Mouse (Mus musculus) gastrocnemius, adult 2 months (tissue): Measurements from ENCODE around the gene Fbxo17. TPM values are rescaled to one million over a fixed set of nuclear protein-coding genes. Genes with fewer than 3 reads are reported as not detected.

Experiments used
- DNase-seq: peaks from one replicate; pipeline ENCODE4 v3.0.0; 2022
- H3K27ac ChIP-seq: fragments of 200-600 bp; 2 replicates; pipeline ENCODE4 v1.8.1; 2022; ENCODE audit warnings: mild to moderate bottlenecking
- H3K4me3 ChIP-seq: fragments of 200-600 bp; 2 replicates; pipeline ENCODE4 v1.8.1; 2022; ENCODE audit warnings: mild to moderate bottlenecking, moderate library complexity
- CTCF ChIP-seq: fragments of 200-600 bp; IDR thresholded peaks from 2 replicates; pipeline ENCODE4 v1.8.1; 2022; ENCODE audit warnings: antibody characterized with exemption, mild to moderate bottlenecking, moderate library complexity
- intact Hi-C: fragments of 180-260 bp; cut with DNase I; formaldehyde crosslinking; loops from one replicate; pipeline ENCODE4 v1.15.1; 2025
- total RNA-seq, 2 experiments: library from RNA; stranded (reverse); gene quantifications; 2 replicates each; pipeline ENCODE4 v1.2.3; 2021

Fbxo17 gene
- total RNA-seq, 2 experiments from 2014 or later = 2.5 to 4.9 TPM

GRCm38 (mm10) chr7:28722079-28722478 is 5.5 kb downstream of the Fbxo17 start:
- no peak for DNase-seq
- intact Hi-C loops = loop anchor here (10.0 kb wide), 1 partner anchor 117 kb away; no protein-coding TSS in a partner anchor
- TF ChIP-seq CTCF = no peak; the same call in 1 of the 2 replicates
- no peak overlapping the region for H3K4me3 ChIP-seq
- H3K27ac ChIP-seq = no peak overlapping the region

DNA sequence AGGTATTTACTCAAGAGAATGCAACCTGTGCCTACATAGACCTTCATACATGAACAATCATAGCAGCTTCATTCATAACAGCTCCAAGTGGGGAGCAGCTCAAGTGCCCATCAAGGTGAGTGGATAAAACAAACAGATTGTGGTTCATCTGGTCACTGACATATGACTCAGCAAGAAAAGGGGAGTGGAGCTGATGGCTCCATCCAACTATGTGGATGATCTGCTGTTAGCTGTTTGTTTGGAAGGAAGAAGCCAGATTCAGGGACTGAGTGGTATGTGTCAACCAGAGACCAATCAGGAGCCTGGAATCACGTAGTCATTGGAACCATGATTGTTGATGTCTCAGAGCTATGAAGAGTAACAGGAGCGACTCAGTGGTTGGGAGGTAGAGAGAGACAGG is 8.0 kb downstream of the Fbxo17 start:
- DNase-seq = no peak
- no peak for TF ChIP-seq CTCF
- intact Hi-C loops = loop anchor here (5.0 to 10.0 kb wide), 2 partner anchors 120 to 277 kb away; no protein-coding TSS in a partner anchor
- no peak overlapping the region for H3K4me3 ChIP-seq
- no peak overlapping the region for H3K27ac ChIP-seq

GRCm38 (mm10) chr7:28726600-28726999 is 10.0 kb downstream of the Fbxo17 start:
- intact Hi-C loops = loop anchor here (2.0 to 10.0 kb wide), 3 partner anchors 122 to 279 kb away; no protein-coding TSS in a partner anchor
- peak; percentile 99; the same call in 1 of the 2 replicates for TF ChIP-seq CTCF
- Histone ChIP-seq H3K27ac (peak overlapping the region; percentile 31; the same call in 1 of the 2 replicates), H3K4me3 (no peak overlapping the region)
- DNase-seq = peak; percentile 85

DNA sequence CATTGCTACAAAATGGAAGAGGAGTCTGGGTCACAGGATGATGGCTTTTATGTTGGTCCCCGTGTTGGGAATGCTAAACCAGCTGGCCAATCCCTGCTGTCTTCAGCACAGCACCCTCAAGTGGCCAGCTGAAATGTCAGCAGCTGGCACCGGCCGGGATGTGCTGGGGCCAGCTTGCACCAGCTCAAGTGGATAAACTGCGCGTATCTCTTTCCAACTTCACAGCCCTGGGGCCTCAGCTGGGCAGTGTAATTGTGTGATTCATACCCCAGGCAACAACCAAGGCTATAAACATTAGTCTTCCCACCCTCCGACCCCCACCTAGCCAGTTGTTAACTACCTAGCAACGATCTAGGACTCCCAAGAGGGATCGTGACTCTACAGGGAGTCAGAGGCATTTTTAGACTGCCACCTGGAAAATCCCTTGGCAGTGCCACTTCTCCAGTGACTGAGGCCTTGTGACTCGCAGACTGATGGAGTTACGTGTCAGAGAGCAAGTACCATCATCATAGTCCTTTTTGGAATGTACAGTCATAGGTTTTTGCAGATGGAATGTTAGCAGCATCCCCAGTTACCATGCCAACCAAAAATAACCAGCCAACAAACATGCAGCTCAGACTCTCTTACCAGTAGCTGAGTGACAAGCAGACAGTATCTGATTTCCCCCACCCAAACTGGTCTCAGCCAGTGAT is 11.2 kb downstream of the Fbxo17 start:
- TF ChIP-seq CTCF = peak; percentile 60
- H3K4me3 ChIP-seq = no peak overlapping the region
- peak; percentile 73 for DNase-seq
- H3K27ac ChIP-seq = peak overlapping the region; percentile 29; the same call in 1 of the 2 replicates
- intact Hi-C loops = loop anchor here (2.0 to 10.0 kb wide), 3 partner anchors 123 to 280 kb away; no protein-coding TSS in a partner anchor

GRCm38 (mm10) chr7:28732341-28733142 is 15.9 kb downstream of the Fbxo17 start:
- intact Hi-C loops = no loop called here
- no peak overlapping the region for H3K27ac ChIP-seq
- TF ChIP-seq CTCF = no peak
- peak overlapping the region; percentile 60 for H3K4me3 ChIP-seq
- peak; percentile 64 for DNase-seq

- Histone ChIP-seq H3K4me3 (peak overlapping the region; percentile 60), H3K27ac (no peak overlapping the region)
- DNase-seq = no peak
- no peak for TF ChIP-seq CTCF
- intact Hi-C loops = no loop called here
Observed at GRCm38 (mm10) chr7:28733211-28733610, 16.6 kb downstream of the Fbxo17 start.

DNA sequence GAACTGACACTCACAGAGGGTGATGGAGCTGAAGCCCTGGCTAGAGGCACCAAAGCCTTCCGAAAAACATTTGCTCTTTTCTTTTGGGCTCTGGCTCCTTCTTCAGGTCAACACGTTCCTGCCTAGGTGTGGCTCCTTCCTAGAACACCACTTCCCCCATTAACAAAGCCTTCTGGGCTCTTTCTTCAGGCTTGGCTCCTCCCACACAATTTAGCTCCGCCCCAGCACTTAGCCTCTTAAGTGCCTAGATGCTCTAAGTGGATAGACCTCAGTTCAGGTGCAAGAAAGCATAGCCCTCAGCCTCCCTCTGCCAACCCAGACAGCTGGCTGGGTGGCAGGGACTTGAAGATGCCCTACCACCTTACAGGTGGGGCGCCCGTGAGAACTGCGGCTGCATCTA is 19.1 kb downstream of the Fbxo17 start:
- DNase-seq = no peak
- intact Hi-C loops = no loop called here
- TF ChIP-seq CTCF = no peak
- Histone ChIP-seq H3K4me3 (no peak overlapping the region), H3K27ac (no peak overlapping the region)

- H3K4me3 ChIP-seq = no peak overlapping the region
- no peak for TF ChIP-seq CTCF
- intact Hi-C loops = no loop called here
- no peak for DNase-seq
- H3K27ac ChIP-seq = no peak overlapping the region
Observed at GRCm38 (mm10) chr7:28739829-28740228, 23.2 kb downstream of the Fbxo17 start.

GRCm38 (mm10) chr7:28740949-28741348 is 24.3 kb downstream of the Fbxo17 start:
- intact Hi-C loops = no loop called here
- TF ChIP-seq CTCF = no peak
- H3K27ac ChIP-seq = peak overlapping the region; percentile 99
- peak overlapping the region; percentile 90 for H3K4me3 ChIP-seq
- no peak for DNase-seq

GRCm38 (mm10) chr7:28741368-28741708 is 24.7 kb downstream of the Fbxo17 start:
- no peak for TF ChIP-seq CTCF
- peak; percentile 47 for DNase-seq
- intact Hi-C loops = no loop called here
- H3K4me3 ChIP-seq = peak overlapping the region; percentile 90
- H3K27ac ChIP-seq = peak overlapping the region; percentile 99

DNA sequence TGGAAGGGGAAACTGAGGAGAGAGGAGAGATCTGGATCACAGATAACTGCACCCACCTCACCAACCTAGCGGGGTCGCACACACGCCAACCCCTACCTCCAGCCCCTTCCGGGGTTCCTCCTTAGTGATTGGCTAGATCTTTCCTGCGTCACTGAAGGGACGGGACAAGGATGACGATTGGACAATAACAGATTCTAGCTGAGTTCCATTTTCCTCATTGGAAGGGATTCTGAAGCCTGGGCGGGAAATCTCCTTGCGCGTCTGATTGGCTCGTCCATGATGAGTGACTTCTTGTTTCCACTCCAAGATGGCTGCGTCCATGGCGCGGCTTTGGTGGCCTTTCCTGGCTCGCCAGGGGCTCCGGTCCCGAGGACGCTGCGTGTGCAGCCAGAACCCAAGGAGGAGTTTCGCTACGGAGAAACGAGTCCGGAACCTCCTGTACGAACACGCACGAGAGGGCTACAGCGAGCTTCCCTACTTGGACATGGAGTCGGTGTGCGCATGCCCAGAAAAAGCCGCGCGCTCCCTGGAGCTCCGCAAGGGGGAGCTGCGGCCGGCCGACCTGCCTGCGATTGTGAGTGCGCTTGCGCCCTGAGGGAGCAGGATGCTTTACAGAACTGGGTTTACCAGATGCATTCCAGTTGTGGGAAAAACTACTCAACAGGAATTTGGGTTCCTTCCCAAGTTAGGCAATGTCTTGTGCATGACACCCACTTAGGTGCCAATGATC is 25.3 kb downstream of the Fbxo17 start, which contains the start of the genes Mrps12 and Sars2:
Mrps12 (minus strand) TSS at position 112 of the 730 bp plus-strand sequence.
Sars2 (plus strand) TSS at position 284 of the 730 bp plus-strand sequence.
- DNase-seq = peak; percentile 96
- Histone ChIP-seq H3K27ac (peak within 1 kb of the TSS; percentile 99), H3K4me3 (peak within 1 kb of the TSS; percentile 90)
- peak; percentile 97 for TF ChIP-seq CTCF
- intact Hi-C loops = no loop called here

- TF ChIP-seq CTCF = no peak
- H3K27ac ChIP-seq = no peak overlapping the region
- no peak overlapping the region for H3K4me3 ChIP-seq
- no peak for DNase-seq
- intact Hi-C loops = no loop called here
Observed at GRCm38 (mm10) chr7:28749935-28750334, 33.3 kb downstream of the Fbxo17 start.

- intact Hi-C loops = no loop called here
- TF ChIP-seq CTCF = no peak
- no peak for DNase-seq
- Histone ChIP-seq H3K4me3 (no peak within 1 kb of the TSS), H3K27ac (no peak within 1 kb of the TSS)
Observed at GRCm38 (mm10) chr7:28756079-28756478, 39.5 kb downstream of the Fbxo17 start, which contains the start of gene Ccer2. TSS of gene Ccer2 (plus strand) at chr7:28756174.
